Mouse (Mus musculus): ENCODE measurements at regions not wholly inside any gene's neighbourhood (a gene's known extent, or its start where the extent isn't known, plus 50 kb on each side); places are given as distances from the start of the nearest gene placed in this dataset.

DNA sequence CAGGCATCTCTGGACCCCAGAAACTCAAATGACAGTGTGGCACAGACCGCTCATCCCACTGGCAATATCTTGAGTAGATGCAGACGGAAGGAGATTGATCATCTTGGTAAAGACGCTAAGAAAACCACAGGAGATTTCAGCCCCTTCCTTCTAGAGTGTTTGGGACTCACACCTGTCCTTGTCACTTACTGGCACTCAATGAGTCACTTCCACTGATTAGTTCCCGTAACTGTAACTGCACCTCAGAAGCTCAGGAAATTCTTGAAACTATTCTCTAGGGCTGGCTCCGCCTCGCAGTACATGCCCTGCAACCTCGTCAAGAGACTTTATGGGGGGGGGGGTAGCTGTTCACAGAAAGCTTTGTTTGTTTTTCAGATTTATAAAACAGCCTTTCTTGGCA is 155.9 kb downstream of the Hlx start:
- no peak overlapping the region for H3K4me2 ChIP-seq (ENCODE audit: low read depth)
- WGBS (ENCODE audit: insufficient replicate concordance) = 47% methylated on average over 7 of the region's 7 CpGs

GRCm38 (mm10) chr1:184573325-184573724 is 159.1 kb downstream of the Hlx start:
- Histone ChIP-seq H3K9me3 (ENCODE audit: control insufficient read depth, low read length) (no peaks in the 10 kb centered on the region), H3K4me2 (ENCODE audit: low read depth) (no peak overlapping the region), H3K9ac (replicated peaks) (no peak overlapping the region), H3K27me3 (ENCODE audit: control insufficient read depth, insufficient read depth, low read length) (no peaks in the 10 kb centered on the region), H3K4me3 (ENCODE audit: insufficient read depth in 1 of 2, low read depth in 2 of 2, low read length in 2 of 2) (no peak overlapping the region), H3K27ac (no peak overlapping the region), H3K4me1 (replicated peaks; ENCODE audit: control insufficient read depth in 2 of 2, insufficient read depth in 2 of 2, low read length in 1 of 2) (peaks cover 0 to 3% of the 10 kb centered on the region in 2 experiments; a peak in 2 of 4 replicates), H3K36me3 (replicated peaks; ENCODE audit: control insufficient read depth, insufficient read depth, low read depth) (no peaks in the 10 kb centered on the region)
- no peak for DNase-seq (ENCODE audit: low read depth in 3 of 3, low spot score in 3 of 3)
- ATAC-seq (ENCODE audit: insufficient read depth) = no peak
- TF ChIP-seq EP300 (IDR thresholded peaks at IDR 0.05; ENCODE audit: low read depth) (no peak), CTCF (IDR thresholded peaks at IDR 0.05; ENCODE audit: low read depth) (no peak)
- WGBS (ENCODE audit: insufficient replicate concordance) = 36% methylated on average over 7 of the region's 7 CpGs

More for the DNA sequence above, 155.9 kb downstream of the Hlx start:
- no peaks in the 10 kb centered on the region for H3K27me3 ChIP-seq (ENCODE audit: control insufficient read depth, insufficient read depth, low read length)
- H3K9me3 ChIP-seq (ENCODE audit: control insufficient read depth, low read length) = no peaks in the 10 kb centered on the region
- peaks cover 0 to 3% of the 10 kb centered on the region in 2 experiments; a peak in 2 of 4 replicates for H3K4me1 ChIP-seq (replicated peaks; ENCODE audit: control insufficient read depth in 2 of 2, insufficient read depth in 2 of 2, low read length in 1 of 2)
- no peak overlapping the region for H3K4me3 ChIP-seq (ENCODE audit: insufficient read depth in 1 of 2, low read depth in 2 of 2, low read length in 2 of 2)
- H3K27ac ChIP-seq = no peak overlapping the region
- H3K9ac ChIP-seq (replicated peaks) = no peak overlapping the region
- ATAC-seq (ENCODE audit: insufficient read depth) (no peak), DNase-seq (ENCODE audit: low read depth in 3 of 3, low spot score in 3 of 3) (no peak)
- TF ChIP-seq EP300 (IDR thresholded peaks at IDR 0.05; ENCODE audit: low read depth) = no peak
- no peak for TF ChIP-seq CTCF (IDR thresholded peaks at IDR 0.05; ENCODE audit: low read depth)
- H3K36me3 ChIP-seq (replicated peaks; ENCODE audit: control insufficient read depth, insufficient read depth, low read depth) = no peaks in the 10 kb centered on the region

- H3K4me3 ChIP-seq (ENCODE audit: insufficient read depth in 1 of 2, low read depth in 2 of 2, low read length in 2 of 2) = no peak overlapping the region
- DNase-seq (ENCODE audit: low read depth in 3 of 3, low spot score in 3 of 3) (no peak), ATAC-seq (ENCODE audit: insufficient read depth) (no peak)
- no peaks in the 10 kb centered on the region for H3K27me3 ChIP-seq (ENCODE audit: control insufficient read depth, insufficient read depth, low read length)
- no peak overlapping the region for H3K27ac ChIP-seq
- no peaks in the 10 kb centered on the region for H3K36me3 ChIP-seq (replicated peaks; ENCODE audit: control insufficient read depth, insufficient read depth, low read depth)
- H3K9me3 ChIP-seq (ENCODE audit: control insufficient read depth, low read length) = no peaks in the 10 kb centered on the region
- no peak overlapping the region for H3K9ac ChIP-seq (replicated peaks)
- H3K4me1 ChIP-seq (replicated peaks; ENCODE audit: control insufficient read depth in 2 of 2, insufficient read depth in 2 of 2, low read length in 1 of 2) = peaks cover 0 to 3% of the 10 kb centered on the region in 2 experiments; a peak in 2 of 4 replicates
- WGBS (ENCODE audit: insufficient replicate concordance) = 54% methylated on average over 5 of the region's 5 CpGs
- TF ChIP-seq CTCF (IDR thresholded peaks at IDR 0.05; ENCODE audit: low read depth) = no peak
- TF ChIP-seq EP300 (IDR thresholded peaks at IDR 0.05; ENCODE audit: low read depth) = no peak
- no peak overlapping the region for H3K4me2 ChIP-seq (ENCODE audit: low read depth)
These were observed 161.7 kb downstream of the Hlx start for GRCm38 (mm10) chr1:184570681-184571080.

- no peak for TF ChIP-seq EP300 (IDR thresholded peaks at IDR 0.05; ENCODE audit: low read depth)
- no peak for TF ChIP-seq CTCF (IDR thresholded peaks at IDR 0.05; ENCODE audit: low read depth)
- ATAC-seq (ENCODE audit: insufficient read depth) = no peak
These were observed 169.5 kb downstream of the Hlx start for GRCm38 (mm10) chr1:184562926-184563325.

GRCm38 (mm10) chr1:184562239-184562638 is 170.2 kb downstream of the Hlx start:
- TF ChIP-seq CTCF (IDR thresholded peaks at IDR 0.05; ENCODE audit: low read depth) = no peak
- TF ChIP-seq EP300 (IDR thresholded peaks at IDR 0.05; ENCODE audit: low read depth) = no peak
- no peaks in the 10 kb centered on the region for H3K9me3 ChIP-seq (ENCODE audit: control insufficient read depth, low read length)
- H3K36me3 ChIP-seq (replicated peaks; ENCODE audit: control insufficient read depth, insufficient read depth, low read depth) = no peaks in the 10 kb centered on the region
- DNase-seq (ENCODE audit: low read depth in 3 of 3, low spot score in 3 of 3) (no peak), ATAC-seq (ENCODE audit: insufficient read depth) (no peak)
- WGBS (ENCODE audit: insufficient replicate concordance) = 75% methylated on average over 5 of the region's 5 CpGs
- H3K4me2 ChIP-seq (ENCODE audit: low read depth) = no peak overlapping the region
- no peak overlapping the region for H3K4me3 ChIP-seq (ENCODE audit: insufficient read depth in 1 of 2, low read depth in 2 of 2, low read length in 2 of 2)
- H3K27me3 ChIP-seq (ENCODE audit: control insufficient read depth, insufficient read depth, low read length) = no peaks in the 10 kb centered on the region
- H3K9ac ChIP-seq (replicated peaks) = no peak overlapping the region
- no peak overlapping the region for H3K27ac ChIP-seq
- H3K4me1 ChIP-seq (replicated peaks; ENCODE audit: control insufficient read depth in 2 of 2, insufficient read depth in 2 of 2, low read length in 1 of 2) = no peaks in the 10 kb centered on the region

More at GRCm38 (mm10) chr1:184562926-184563325, 169.5 kb downstream of the Hlx start:
- H3K36me3 ChIP-seq (replicated peaks; ENCODE audit: control insufficient read depth, insufficient read depth, low read depth) = no peaks in the 10 kb centered on the region
- no peak overlapping the region for H3K9ac ChIP-seq (replicated peaks)
- H3K4me3 ChIP-seq (ENCODE audit: insufficient read depth in 1 of 2, low read depth in 2 of 2, low read length in 2 of 2) = no peak overlapping the region
- H3K27ac ChIP-seq = no peak overlapping the region
- no peaks in the 10 kb centered on the region for H3K9me3 ChIP-seq (ENCODE audit: control insufficient read depth, low read length)
- H3K4me2 ChIP-seq (ENCODE audit: low read depth) = no peak overlapping the region
- H3K27me3 ChIP-seq (ENCODE audit: control insufficient read depth, insufficient read depth, low read length) = no peaks in the 10 kb centered on the region
- no peak for DNase-seq (ENCODE audit: low read depth in 3 of 3, low spot score in 3 of 3)
- 45% methylated on average over 4 of the region's 4 CpGs for WGBS (ENCODE audit: insufficient replicate concordance)
- no peaks in the 10 kb centered on the region for H3K4me1 ChIP-seq (replicated peaks; ENCODE audit: control insufficient read depth in 2 of 2, insufficient read depth in 2 of 2, low read length in 1 of 2)

Measured in liver, embryonic 14.5 days (tissue).